Mouse (Mus musculus) thymus, postnatal 4 days (tissue): ENCODE measurements around the gene Acvr1.
A peak's percentile ranks its signal among the peaks of the same experiment; 100 is the strongest.

Source experiments
- DNase-seq: peaks from one replicate; pipeline ENCODE4 v3.0.0; 2021

Acvr1 gene

DNA sequence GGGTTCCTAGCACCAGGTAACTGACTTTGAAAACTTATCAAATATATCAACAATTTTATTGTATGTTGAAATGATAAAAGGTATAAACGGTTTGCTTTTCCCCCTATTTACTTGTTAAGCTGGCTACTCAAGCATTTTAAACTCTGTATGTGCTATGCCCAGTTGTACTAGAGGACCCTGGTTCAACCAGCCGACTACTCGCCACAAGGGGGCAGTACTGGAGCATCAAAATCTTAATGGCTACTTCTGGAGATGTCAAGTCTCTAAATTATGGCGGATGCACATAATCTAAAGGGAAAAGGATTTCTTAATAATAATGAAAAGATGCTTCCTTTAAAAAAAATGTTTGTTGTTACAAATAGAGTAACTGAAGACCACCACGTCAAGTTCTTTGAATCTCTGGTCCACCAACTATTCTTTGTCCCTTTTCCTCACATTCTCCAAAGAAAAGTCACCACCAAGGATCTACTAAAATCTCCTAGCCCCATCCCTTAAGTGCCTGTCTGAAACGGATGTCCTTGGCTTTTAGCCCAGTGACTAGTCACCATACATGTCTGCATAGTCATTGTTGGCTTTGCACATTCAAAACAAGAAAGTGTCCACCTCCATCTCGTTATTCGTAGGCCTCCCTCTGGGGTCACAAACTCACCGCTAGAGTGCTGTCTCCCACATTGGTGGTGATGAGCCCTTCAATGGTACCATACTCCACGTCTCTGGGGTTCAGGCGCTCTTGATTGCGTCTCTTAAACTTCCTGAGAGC, 89.8 kb downstream of the Acvr1 start:
- peak; percentile 77 for DNase-seq

- DNase-seq, result no peak
These were observed 91.4 kb downstream of the Acvr1 start for GRCm38 (mm10) chr2:58475578-58475977.

DNA sequence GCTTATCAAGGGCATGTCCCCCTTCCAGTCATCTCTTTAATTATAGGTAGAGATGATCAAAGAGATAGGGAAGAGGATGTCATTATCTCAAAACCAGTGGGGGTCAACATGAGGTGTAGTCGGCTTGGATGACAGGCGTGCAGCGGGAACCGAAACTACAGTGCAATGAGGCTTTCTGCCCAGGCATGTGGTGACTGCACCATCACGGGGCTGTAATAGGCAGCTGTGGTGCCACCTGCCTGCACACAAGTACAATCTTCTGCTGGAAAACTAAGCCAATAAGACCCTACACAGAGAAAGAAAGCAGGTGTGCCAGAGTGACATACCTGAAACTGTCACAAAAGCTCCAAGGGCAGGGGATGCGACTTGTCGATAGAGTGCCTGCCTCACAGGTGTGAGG, 96.7 kb downstream of the Acvr1 start:
- no peak for DNase-seq

GRCm38 (mm10) chr2:58469816-58470215, 97.1 kb downstream of the Acvr1 start, which contains the start of gene Gm17409:
Gene Gm17409 (plus strand): TSS chr2:58470116.
- no peak for DNase-seq

- DNase-seq, result peak; percentile 57
These were observed 108.1 kb downstream of the Acvr1 start for GRCm38 (mm10) chr2:58458820-58459371.

- no peak for DNase-seq
These were observed 109.5 kb downstream of the Acvr1 start for GRCm38 (mm10) chr2:58457488-58457865.

DNA sequence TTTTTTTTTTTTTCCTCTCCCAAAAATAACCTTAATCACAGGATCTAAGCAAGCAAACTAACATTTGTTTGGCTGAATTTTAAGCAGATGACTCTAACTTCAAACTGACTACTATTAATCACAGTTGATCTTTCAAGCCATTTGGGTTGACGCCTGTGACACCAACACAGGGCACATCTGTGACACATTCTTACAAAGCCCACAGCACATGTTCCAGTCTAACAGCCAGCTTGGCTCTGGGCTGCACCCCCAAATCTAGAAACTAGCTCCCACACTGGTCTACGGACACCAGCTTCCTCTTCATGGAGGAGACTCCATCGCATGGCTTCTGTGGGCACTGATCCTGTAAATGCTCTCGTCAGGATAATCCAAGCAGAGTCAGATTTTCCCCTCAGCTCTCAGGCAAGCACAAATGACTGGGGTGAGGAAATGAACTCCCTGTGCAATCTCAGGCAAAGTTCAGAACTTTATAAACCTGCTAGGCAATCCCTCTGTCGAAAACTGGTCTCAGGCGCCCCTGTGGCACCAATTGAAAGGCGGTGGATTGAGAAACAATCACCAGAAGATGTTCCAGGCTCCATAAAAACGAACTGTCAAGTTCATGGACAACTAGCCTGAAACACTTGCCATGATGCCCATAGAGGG, 110.0 kb downstream of the Acvr1 start:
- DNase-seq, result no peak

DNA sequence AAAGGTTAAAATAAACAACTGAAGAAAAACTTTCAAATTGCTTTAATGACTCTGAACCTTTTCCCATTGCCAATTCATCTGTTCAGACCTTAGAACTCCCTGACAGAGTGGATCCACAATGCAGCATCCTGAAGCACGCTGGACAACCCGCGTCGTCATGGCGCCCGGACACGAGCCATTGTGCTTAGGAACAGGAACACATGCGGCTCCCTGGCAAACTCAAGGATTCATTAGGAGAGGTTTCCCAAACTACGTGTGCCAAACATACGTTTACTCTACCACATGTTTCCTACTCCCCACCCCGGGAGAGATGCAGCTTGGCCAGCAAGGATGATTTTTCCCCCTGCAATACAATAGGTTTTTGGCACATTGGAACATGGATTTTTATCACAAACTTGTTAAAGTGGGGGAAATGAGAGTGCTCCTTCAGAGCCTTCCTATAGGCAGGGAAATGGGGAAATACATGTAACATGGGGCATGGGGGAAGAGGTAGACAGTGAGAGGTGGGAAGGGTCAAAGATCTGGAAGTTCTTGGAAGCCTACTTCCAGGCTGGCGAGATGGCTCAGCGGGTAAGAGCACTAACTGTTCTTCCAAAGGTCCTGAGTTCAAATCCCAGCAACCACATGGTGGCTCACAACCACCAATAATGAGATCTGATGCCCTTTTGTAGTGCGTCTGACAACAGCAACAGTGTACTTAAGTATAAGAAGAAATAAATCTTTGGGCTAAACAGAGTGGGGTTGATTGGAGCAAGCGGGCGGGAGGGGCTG, 112.7 kb downstream of the Acvr1 start:
- DNase-seq, result no peak

DNA sequence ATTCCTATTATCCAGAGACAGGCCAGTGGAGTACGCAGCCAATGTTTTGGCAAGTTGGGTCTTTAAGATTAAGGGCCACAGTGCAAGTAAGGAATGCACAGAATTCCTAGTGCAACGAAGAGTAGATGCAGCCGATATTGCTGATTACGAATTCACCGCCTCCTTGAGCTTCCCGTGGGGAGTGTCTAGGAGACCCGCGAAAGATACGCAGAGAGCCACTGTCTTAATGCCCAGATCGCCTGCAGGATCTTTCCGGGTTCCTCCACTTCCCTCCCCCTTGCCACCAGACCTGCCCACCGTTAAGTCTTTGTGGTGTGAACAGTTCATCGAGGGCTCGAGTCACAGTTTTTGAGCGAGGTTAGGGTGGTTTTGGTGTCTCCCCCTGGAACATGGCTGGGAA, 120.0 kb downstream of the Acvr1 start:
- DNase-seq, result no peak

DNA sequence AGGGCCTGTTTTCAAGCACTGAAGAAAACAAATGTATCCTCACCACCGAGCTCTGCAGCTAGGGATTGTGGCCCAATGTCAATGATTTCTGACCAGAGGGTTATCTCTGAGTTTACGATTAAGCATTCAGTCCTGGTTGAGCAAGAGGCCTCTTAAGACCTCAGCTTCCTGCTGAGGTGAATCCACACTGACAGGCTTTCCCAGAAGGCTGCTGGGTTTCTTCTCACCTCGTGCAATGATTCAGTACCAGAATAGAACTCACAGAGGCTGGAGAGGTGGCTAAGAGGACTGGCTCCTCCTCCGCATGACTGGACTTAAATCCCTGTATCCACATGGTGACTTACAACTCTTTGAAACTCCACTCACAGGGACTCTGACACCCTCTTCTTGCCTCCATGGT, 123.8 kb downstream of the Acvr1 start:
- DNase-seq, result no peak

- DNase-seq, result no peak
These were observed 130.0 kb downstream of the Acvr1 start for GRCm38 (mm10) chr2:58436911-58437310.

DNA sequence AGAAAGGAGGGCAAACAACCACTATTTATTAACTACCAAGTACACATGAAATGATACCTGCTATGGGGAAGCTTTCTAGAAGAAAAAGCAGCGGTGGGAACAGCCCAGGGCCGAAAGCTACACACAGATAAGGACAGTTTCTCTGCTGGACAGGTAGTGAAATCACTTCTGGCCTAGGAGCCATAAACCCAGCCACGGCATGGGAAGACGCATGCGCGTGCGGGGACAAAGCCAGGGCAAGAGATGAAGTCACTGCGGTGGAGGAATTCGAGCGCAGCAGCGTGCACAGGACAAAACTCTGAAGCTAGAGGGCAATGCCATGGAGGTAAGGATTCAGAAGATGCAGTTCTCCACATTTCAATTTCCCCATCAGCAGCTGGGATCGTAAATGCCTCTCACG, 131.4 kb downstream of the Acvr1 start:
- DNase-seq, result no peak

DNA sequence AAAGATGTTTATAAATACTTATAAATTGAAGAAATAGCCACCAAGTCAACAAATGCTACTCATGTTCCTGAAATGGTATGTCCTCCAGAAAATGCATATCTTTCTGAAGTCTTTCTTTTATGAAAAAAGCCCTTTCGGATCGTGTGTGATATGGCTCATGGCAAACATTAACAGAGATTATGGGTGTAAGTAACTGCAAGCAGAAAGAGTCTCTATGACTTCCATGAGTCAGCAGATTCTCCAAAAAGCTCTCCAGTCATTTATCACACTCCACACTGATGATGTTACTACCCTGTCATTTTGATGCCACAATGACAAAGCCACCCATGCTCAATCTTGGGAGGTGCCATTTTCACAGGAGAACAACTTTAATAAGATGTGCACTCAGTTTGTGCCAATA, 132.5 kb downstream of the Acvr1 start:
- no peak for DNase-seq

- DNase-seq, result no peak
These were observed 133.6 kb downstream of the Acvr1 start for GRCm38 (mm10) chr2:58433317-58433716.

- DNase-seq, result no peak
These were observed 134.7 kb downstream of the Acvr1 start for GRCm38 (mm10) chr2:58432211-58432610.

DNA sequence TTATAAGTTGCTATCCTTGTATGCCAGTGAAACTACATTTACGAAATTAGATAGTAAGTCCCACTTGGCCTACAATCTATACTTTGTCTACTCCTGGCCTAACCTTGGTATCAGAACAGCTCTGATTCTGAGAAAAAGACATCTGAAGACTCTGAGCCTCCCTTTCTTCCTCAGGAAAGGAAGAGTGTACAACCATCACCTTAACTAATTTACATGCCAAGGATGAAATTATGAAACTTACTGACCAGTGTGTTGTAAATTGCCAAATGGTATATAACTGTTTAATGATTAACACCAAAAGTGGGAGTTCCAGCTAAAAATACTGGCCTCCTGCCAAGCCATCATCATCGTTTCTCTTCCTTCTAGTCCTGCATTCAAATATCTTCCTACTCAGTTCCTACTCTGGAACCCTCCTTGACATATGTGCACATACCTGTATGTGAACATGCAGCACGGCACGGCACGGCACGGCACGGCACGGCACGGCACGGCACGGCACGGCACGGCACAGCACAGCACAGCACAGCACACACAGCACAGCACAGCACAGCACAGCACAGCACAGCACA, 141.4 kb downstream of the Acvr1 start:
- no peak for DNase-seq

GRCm38 (mm10) chr2:58423319-58423718, 143.6 kb downstream of the Acvr1 start:
- no peak for DNase-seq

DNA sequence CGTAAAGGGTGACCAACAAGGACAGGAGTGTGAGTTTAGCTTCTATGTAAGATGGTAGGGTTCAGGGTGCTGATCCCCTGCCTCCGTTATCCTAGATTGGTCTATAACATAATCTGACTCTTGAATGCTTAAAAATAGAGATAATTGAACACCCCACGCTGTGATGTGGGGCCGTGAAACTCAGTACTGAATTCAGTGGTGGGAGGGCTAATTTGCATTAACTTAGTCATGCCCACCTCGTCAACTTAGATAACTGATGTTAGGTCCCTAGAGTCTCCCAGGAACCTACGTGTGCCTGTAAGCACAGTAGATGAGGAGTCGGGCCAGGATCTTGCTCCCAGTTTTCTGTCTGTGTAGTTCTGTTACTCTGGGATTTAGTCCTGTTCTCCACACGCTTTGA, 147.4 kb downstream of the Acvr1 start:
- no peak for DNase-seq

DNA sequence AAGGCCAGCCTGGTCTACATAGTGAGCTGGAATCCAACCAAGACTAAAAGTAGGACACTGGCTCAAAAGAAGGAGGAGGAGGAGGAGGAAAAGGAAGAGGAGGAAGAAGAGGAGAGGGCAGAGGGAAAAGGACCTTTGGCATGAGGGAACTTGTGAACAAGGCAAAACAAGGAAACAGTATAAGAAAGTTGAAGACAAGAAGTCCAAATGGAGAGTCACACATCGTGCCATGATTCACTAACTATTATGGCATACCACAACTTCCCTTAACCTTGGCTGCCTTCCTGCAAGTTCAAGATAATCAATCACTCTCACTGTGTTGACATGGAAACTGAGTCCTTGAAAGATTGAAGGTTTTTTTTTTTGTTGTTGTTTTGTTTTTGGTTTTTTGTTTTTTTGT, 148.8 kb downstream of the Acvr1 start:
- DNase-seq, result no peak

DNA sequence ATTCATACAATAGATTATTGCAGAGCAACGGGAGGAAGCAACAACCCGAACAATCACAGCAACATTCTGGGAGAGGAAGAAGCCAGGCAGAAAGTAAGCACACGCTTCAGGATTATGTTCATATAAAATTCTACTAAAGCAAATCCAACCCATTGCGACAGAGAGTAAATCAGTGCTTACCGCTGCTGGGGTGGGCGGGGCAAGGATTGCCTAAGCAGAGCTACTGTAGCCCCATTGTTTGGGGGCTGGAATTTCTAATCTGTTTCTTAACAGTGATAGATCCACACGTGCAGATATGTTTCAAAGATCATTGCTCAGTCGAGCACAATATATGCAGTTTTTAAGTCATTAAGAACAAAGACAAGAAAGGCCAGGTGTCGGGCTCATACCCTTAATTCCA, 149.3 kb downstream of the Acvr1 start:
- DNase-seq, result no peak

GRCm38 (mm10) chr2:58415037-58415436, 151.9 kb downstream of the Acvr1 start:
- peak; percentile 15 for DNase-seq

DNA sequence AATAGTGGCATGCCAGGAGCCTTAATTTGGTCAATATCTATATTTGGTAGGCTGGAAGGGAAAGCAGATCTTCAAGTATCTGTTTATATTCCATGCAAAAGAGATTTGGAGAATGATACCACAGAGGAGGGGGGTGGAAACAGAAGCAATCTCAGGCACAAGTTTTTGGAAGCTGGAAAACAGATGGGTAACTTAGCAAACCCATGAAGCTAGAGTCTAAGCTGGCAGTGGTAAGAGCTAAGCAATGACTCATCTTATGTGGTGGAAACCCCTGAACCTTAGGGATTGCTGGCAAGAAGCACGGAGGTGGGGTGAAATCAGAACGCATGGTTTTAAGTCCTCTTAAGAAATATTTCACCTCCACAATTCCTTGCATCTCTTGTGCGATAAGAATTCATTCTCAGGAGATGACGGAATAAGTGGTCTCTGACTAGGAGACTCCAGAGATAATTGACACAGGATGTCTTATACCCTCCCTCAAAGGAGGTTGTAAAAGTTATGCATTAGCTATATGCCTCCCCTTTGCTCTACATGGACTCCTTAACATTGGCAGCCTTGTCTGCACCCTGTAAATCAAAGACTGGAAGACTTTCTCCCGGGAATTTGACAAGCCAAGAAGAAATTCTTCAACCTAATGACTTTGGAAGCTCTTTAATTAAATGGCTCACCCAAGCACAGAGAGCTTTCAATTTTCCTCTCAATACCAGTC, 157.9 kb downstream of the Acvr1 start:
- no peak for DNase-seq

- DNase-seq, result no peak
These were observed 163.5 kb downstream of the Acvr1 start for GRCm38 (mm10) chr2:58403481-58403880.
